Mouse (Mus musculus) cerebral cortex, adult 2 months (tissue): Measurements from ENCODE around the gene Wdr66.

Experiments
- WGBS: fragments of 180-500 bp; shearing (Covaris S2); methylation state at CpG from one replicate; pipeline ENCODE4 v1.1.7; 2018; 5-methylcytosine and 5-hydroxymethylcytosine counted together

Gene Wdr66

DNA sequence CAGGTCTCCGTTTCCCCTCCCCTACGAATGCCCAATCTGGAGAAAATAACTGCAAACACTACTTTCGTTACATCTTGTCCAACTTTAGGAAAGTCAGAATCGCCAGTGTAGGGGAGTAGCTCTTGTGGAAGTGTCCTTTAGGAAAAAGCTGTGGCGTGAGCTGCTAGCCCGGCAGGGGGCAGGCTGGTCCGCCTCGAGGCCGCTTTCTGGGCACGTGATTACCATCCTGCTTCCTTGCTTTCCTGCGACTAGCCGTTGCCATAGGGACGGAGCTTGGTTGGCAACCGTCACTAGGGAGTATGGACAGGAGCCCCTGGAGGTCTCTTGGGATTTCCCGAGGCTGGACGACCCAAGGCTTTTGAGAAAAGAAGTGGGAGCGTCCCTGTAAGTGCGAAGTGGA is at the start of gene Wdr66:
Wdr66 (plus strand) TSS at position 269 of the 400 bp plus-strand sequence.
- WGBS: 2% methylated on average over 18 of the region's 18 CpGs

DNA sequence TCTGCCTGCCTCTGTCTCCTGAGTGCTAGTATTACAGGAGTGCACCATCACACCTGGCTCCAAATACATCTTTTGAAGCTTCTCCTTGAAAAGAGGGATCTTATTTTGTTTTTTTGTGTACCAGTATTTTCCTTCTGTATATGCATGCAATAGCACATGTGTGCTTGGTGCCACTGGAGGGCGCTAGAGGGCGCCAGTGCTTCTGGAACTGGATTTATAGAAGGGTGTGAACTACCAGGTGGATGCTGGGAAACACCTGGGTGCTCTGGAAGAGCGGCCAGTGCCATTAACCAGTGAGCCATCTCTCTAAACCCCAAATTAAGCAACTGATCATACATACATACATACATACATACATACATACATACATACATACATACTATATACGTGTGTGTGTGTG is 49.1 kb upstream of the Wdr66 start:
- 52% methylated on average over 4 of the region's 4 CpGs for WGBS

DNA sequence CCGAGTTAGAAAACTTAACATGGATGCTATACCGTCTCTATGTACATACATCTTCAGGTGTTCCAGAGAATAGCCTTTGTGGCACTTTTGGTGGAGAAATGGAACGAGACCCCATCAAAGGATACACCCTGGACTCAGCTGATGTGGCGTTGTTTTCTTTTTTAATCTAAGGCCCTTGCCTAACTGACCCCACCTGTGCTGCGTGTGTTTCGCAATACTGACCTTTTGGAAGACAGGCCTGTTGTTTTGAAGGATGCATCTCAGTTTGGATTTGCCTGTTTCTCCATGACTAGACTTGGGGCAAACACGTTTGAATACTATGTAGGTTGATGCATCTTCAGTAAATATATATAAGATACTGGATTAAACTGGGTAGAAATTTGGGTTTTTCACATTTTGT is 48.3 kb upstream of the Wdr66 start:
- 93% methylated on average over 7 of the region's 7 CpGs for WGBS

DNA sequence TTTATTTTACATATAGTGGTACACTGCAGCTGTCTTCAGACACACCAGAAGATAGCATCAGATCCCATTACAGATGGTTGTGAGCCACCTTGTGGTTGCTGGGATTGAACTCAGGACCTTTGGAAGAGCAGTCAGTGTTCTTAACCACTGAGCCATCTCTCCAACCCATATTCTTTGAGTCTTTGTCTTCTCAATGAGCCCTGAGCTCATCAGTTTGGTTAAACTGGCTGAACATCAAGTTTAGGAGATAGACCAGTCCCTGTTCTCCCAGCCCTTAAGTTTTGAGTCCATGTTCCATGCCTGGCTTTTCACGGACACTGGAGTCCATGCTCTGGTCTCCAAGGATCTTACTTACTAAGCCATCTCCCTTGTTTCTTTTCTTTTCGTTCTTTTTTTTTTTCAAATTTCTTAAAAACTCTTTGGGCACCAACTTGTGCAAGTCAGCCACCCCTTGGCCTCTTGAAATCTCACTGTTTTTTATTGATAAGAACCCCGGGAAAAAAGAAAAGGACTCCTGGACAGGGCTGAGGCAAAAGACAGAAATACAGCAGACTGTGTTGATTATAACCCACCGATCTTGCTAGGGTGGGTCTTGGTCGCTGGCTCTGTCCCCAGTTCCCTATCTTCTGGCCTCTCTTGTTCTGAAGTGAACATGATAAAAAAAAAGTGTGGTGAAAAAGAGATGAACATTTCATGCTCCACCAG is 29.4 kb upstream of the Wdr66 start:
- 80% methylated on average over 5 of the region's 5 CpGs for WGBS

DNA sequence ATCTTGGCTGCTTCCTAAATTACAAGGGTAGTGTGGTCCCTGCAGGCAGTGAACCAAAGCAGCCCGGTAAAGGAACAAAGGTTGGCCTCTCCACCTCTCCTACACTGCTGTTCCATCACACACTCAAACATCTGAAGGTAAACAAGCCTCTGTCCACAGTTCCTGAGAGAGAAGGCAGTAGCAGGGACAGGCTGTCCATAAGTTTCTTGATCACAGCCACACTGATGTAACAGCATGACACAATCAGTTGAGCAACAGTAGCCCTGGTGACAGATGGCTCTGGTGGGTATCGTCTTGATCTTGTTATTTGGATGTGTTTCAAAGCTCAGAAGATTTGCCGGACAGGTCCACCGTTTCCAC is 28.9 kb upstream of the Wdr66 start:
- 74% methylated on average over 4 of the region's 4 CpGs for WGBS

DNA sequence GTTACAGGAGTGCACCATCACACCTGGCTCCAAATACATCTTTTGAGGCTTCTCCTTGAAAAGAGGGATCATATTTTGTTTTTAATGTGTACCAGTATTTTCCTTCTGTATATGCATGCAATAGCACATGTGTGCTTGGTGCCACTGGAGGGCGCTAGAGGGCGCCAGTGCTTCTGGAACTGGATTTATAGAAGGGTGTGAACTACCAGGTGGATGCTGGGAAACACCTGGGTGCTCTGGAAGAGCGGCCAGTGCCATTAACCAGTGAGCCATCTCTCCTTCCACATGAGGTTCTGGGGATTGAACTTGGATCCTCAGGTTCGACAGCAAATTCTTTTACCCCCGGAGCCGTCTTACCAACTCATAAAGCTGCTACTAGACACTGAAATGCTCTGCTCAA is 28.0 kb upstream of the Wdr66 start:
- 57% methylated on average over 6 of the region's 6 CpGs for WGBS

DNA sequence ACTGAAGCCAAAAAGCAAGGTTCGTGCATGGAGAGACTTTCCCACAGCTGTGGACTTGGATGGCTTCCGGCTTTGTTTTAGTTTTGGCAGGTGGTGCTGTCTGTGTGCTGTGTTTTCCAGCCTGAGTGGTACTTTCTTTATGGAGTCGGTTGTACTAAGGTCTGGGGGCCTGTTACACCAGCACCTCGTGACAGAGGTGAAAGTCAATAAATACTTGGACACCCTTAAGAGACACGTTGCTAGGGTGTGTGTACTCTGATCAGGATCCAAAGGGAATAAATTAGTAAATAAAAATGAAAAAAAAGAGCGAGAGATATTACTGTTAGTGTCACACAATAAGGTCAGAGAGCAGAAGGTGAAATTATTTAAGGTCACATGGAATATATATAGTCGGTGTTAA is 25.1 kb upstream of the Wdr66 start:
- 81% methylated on average over 7 of the region's 7 CpGs for WGBS

DNA sequence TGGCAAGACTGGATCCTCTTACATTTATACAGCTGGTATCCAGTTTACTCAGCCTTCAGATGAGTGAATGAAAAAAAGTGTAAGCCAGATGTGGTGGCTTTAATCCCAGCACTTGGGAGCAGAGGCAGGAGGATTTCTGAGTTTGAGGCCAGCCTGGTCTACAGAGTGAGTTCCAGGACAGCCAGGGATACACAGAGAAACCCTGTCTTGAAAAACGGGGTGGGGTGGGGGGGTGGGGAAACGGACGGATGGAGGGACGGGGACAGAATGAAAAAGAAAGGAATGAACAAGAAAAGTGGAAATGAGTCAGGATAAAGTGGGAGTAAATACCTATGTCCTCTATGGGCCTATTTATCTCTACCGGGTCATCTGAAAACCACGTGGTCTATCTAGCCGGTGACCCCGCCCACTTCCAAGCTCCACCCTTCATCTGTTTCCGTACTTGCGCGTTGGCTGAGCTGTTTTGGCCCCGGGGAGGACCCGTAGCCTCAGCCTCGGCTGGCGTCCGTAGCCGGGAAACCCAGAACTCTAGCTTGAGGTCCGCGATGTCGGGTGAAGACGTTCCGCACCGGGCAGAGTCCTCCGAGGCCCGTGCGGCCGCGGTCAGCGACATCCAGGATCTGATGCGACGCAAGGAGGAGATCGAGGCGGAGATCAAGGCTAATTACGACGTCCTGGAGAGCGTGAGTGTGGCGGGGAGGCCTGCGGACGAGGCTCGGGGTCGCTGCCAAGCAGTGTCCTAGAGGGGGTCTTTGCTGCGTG is 24.0 kb upstream of the Wdr66 start:
- 2% methylated on average over 42 of the region's 42 CpGs for WGBS

DNA sequence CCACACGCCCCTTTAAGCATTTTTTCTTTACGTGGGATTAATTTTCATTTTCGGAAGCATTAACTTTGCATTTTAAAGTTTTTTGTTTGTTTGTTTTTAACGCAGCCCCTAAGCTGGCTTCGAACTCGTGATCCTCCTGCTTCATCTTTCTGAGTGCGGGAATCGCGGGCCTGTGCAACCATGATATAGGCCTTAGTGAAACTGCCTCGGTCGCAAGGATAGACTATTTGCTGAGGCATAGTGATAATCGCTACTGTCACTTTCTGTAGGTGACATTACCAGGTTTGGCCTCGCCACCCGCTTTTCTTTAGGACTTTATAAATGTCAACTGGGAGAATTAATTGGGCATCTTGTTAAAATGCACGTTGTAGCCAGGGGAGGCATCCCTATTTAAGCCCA is 23.4 kb upstream of the Wdr66 start:
- WGBS: 2% methylated on average over 15 of the region's 15 CpGs

DNA sequence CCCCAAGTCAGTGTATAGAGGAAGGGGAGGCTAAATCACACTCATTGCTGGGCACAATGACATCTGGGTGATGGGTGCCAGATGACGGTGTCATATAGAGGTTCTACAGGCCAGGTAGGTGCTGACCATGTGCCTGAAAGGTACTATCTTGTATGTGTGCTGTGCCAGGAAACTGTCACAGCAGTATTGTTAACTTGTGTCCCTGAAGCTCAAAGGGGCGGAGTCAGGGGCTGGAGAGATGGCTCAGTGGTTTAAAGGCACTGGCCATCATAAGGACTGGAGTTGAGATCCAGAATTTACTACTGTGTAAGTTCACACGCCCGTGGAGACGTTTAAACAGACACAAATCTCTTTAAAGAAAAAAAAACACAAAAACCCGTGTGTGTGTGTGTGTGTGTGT is 22.6 kb upstream of the Wdr66 start:
- WGBS: 83% methylated on average over 6 of the region's 6 CpGs

DNA sequence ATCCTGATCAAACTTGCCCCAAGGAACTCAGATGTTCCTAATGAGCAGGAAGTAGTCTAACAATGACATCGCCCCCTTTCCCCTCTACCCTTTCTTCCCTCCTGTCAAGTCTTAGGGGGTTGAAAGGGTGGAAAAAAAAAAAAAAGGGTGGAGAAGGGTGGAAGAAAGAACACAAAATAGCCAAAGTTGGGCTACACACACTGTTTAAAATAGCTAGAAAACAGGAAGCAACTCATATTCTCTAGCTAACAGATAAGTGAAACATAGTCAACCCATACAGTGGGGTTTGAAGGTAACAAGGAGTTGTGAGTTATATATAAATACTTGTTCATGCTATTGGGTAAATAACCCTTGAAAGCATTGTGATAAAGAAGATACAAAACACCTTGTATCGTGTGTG is 19.7 kb upstream of the Wdr66 start:
- 97% methylated on average over 2 of the region's 2 CpGs for WGBS

DNA sequence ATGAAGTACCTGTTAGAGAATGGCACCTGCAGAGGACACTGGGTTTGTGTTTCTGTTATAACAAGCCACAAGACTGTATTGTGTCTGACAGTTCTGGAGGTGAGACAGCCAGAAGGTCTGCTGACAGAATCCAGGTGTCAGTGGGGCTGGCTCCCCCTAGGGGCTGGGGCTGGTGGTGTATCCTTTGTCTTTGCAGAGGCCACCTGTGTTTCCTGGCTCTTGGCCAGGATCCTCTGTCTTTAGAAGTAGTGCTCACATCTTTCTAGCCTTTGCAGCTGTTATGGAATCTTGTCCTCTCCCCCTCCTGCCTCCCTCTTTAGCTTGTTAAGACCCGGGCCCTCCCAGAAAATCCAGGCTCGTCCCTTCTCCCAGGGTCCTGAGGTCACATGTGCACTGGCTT is 16.2 kb upstream of the Wdr66 start:
- WGBS: 35% methylated on average over 2 of the region's 2 CpGs

DNA sequence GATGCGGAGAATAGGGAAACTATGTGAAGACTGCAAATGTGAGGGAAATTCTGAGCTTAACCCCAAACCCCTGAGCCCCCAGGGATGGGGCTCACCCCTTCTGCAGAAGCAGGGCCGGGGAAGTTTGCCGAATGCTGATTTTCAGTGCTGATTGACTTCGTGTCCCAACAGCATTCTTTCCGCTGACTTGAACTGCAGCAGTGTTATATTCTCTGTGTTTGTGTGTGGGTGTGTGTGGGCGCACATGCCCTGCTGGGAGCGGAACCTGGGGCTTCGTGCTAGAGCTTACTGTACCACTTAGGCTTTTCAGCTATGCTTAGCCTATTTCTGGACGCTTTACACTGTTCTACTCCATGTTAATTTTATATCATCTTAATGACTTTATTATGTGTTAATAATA is 15.5 kb upstream of the Wdr66 start:
- WGBS: 47% methylated on average over 9 of the region's 9 CpGs

DNA sequence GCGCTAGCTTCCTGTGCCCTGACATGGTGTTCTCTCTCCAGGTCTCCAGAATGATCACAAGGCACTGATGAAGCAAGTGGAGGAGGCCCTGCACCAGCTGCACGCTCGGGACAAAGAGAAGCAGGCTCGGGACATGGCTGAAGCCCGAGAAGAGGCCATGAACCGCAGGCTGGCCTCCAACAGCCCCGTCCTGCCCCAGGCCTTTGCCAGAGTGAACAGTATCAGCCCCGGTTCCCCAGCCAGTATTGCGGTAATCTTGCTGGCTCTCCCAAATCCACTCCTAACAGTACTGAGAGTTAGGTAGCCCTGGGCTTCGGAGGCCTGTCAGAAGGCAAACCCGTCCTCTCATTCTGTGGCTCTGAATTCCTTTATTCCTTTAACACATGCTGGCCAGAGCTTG is 12.4 kb upstream of the Wdr66 start:
- WGBS: 94% methylated on average over 11 of the region's 11 CpGs

DNA sequence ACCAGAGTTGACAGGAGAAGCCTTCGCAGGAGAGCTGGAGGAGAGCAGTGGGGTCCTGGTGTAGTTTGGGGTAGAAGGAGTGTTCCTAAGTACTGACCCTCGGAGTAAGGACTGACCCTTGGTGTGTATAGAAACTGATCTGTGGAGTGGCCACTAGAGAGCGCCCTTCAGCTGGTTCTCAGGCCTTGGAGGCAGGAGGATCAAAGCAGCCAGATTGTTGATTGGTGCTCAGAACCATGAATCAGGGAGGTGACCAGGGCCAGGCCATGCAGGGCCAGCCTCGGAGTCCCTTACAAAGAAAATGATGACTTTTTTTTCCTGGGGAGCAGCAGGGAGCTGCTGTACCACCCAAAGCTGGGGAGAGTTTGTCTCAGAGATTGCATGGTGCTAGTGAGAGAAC is 6.4 kb upstream of the Wdr66 start:
- 18% methylated on average over 4 of the region's 4 CpGs for WGBS

DNA sequence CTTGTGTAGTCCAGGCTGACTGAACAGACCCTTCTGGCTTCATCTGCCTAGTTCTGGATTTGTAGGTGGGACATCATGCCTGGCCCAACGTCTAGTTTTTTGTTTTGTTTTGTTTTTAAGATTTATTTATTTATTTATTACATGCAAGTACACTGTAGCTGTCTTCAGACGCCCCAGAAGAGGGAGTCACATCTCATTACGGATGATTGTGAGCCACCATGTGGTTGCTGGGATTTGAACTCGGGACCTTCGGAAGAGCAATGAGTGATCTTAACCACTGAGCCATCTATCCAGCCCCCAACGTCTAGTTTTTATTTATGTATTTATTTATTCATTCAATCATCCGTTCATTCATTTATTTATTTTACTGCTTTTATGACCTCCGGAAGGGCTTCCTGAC is 512 bp upstream of the Wdr66 start:
- WGBS: 56% methylated on average over 8 of the region's 8 CpGs

DNA sequence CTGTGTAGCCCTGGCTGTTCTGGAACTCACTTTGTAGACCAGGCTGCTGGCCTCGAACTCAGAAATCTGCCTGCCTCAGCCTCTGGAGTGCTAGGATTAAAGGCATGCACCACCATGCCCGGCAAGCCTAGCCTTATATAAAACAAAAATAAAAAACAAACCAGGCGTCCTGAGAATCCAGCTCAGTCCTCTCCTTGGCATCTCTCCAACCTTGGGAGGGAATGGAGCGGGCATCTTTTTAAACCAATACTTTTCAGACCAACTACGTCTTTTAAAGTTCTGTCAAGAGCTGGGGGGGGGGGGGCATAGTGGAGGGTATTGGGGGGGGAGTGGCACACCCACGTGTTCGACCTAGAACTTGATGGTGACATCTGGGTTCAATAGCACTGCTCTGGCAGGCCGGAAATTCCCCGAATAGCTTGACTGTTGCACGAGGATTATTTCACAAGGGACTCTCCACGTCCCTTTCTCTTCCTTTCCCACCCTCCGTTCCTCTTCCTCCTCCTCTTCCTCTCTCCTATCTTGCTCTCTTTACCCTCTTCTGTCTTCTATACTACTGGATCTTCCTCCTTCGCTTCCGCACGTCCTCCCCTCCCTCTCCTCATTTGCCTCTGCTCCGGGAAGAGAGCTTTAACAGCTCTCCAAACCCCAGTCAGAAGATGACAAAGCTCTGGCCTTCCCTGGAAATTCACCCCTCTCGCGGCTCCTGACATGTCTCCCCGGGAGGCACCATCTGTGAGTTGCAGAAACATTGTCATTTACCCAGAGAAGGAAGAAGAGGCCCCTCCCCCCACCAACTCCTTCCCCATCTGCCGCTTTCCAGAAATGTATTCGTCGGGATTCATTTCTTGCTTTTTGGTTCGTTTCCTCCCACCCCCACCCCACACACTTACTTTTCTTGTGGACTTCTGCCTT is 5.2 kb downstream of the Wdr66 start:
- WGBS: 12% methylated on average over 23 of the region's 23 CpGs

DNA sequence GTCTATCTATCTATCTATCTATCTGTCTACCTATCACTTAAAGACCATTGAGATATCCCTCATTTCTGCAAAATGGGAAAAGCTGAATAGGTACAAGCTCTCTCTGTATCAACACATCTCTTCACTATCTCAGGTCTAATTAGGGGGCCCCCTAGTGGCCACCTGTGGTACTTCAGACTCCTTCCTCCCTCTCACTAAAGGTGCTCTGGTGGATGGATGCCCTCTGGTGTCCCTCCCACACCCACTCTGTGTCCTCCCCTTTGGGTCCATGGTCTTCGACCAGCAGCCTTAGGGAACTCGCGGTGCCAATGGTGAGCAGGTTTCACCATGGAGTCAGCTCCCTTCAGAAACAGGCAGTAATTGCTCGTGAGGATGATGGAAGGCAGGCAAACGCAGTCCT is 7.1 kb downstream of the Wdr66 start:
- WGBS: 61% methylated on average over 5 of the region's 5 CpGs

DNA sequence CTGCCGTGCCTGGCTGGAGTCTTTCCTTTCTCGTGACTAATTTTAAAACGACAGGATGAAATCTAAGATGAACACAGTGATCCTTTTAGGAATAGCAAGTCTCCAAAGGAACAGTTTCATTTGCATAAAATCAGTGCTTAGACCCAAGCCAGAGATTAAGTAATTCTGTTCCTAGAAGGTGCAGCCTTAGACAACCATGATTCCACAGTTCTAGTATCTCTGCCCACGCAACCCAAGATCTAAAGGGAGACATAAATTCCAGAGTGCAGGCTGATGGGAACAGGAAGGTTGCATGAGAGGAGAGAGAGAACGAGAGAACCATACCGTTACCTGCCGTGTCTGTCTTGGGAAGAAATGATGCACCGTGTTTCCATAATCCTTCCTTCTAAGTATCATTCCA is 8.8 kb downstream of the Wdr66 start:
- WGBS: 42% methylated on average over 8 of the region's 8 CpGs

DNA sequence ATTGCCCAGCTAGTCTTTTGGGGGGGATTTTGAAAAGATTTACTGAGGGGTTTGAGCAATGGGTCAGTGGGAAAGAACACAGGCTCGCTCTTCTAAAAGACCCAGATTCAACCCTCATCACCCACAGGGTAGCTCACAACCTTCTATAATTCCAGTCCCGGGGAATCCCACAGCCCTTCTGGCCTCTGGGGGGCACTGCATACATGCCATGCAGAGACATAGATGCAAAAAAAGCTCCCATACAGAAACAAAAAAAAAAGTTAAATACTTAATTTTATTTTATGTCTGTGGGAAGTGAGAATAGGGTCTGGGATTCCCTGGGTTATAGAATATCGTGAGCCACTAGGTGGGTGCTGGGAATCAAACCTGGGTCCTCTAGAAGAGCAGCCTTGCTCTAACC is 15.0 kb downstream of the Wdr66 start:
- 83% methylated on average over 3 of the region's 3 CpGs for WGBS

DNA sequence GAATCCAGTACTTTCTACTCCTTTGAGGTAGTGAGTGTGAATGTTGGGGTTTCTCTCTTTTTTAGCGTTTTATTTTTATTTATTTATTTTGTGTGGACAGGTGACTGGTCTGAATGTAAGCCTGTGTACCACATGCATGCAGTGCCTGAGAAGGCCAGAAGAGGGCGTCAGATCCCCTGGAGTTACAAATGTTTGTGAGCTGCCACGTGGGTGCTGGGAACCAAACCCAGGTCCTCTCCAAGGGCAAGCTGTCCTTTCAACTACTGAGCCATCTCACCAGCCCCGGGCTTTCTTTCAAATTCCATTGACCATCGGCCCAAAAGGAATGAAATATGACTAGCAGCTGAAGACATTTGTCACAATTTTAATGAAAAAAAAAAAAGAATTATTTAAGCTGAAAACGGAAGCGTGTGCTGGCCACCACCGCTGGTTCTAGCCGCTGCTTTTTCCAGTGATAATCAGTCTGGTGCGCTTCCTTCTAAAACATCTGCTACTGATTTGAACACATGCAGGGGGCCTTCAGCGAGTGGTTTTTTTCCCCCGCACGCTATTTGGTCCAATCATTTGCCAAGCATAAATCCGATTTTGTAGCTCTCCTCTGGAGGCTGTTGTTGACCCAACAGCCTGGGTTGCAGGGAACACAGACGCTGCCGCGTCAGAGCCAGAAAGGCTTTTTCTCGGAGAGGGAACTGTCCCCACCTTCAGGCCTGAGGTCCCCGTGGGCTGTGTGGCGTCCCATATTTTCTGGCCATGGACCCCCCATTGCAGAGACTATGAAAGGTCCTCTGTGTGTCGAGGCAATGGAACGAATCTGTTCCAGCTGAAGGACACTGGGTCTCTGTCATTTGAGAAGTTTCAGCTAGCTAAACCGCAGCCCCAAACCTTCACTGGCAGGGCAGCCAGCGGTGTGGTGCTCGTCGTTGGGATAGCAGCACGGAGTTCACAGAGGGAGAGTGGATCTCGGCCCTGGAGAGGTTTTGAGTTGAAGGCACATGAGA is 16.9 kb downstream of the Wdr66 start:
- WGBS: 76% methylated on average over 28 of the region's 28 CpGs
